Mouse (Mus musculus): ENCODE measurements around the gene Efna3. TPM values are rescaled to one million over a fixed set of nuclear protein-coding genes. Genes with fewer than 3 reads are reported as not detected.

The Efna3 gene
- polyA plus RNA-seq (2016; fragmentation: Nextera tagmentation; extraction: Ambion mirVana): 5.9 and 10.7 TPM in 2 replicates

DNA sequence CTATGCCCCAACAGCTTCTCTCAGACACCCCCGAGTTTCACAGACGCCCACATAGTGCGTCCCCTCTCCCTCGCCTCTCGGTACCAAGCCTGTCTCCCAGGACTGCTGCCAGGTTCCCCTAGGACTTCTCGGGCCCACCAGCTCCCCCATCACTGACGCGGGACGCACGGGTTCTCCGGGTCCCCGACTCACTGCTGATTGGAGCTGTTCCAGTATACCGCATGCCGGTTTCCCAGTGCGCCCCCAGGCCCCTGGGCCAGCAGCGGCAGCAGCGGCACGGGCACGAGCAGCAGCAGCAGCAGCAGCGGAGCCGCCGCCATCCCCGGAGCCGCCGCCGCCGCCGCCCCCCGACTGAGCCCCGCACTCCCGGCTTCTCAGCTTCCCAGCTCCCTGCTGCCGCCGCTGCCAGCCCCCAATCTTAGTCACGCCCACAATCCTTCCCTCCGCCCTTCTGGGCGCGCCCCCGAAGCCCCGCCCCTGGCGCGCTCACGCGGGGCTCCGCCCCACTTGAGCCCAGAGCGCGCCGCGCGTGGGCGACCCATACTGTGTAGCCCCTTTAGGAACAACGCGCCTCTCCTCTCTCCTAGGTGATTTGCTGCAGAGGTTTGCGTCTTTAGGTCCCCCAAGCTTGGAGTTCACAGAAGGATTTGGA lies at the start of gene Efna3:
Gene Efna3, minus strand, starts transcription at position 452 of the 652 bp plus-strand sequence.
- Histone ChIP-seq H3K36me3 (no peaks in the 10 kb centered on the region), H3K27ac (peak within 1 kb of the TSS; percentile 87), H3K9me3 (no peaks in the 10 kb centered on the region), H3K4me3 (peak within 1 kb of the TSS; percentile 71), H3K4me1 (replicated peaks) (peaks cover 67% of the 10 kb centered on the region), H3K27me3 (ENCODE audit: insufficient read depth, poor library complexity, severe bottlenecking) (peaks cover 77% of the 10 kb centered on the region)
- DNase-seq (ENCODE audit: low spot score): peak; percentile 80
- WGBS: under 1% methylated on average over 53 of the region's 53 CpGs

DNA sequence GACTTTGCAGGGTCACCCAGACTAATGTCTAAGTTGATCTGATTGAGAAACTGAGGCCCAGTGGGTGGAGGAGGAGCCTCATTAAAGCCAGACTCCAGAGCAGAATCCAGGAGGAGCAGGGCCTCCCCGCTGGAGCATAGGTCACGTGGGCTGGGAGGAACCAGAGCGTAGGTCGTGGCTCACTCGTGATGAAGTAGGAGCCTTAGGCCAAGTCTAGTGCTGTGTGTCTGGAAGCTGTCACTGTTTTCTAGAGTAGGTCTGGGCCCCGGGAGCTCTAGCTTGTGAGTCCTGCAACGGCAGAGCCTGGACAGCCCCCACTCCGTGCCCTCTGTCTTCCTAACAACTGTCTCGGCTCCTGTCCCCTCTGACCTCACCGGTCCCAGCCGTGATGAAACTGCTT lies 44.6 kb upstream of the Efna3 start:
- no peak for DNase-seq (ENCODE audit: low spot score)
- 64% methylated on average over 11 of the region's 11 CpGs for WGBS
- H3K27me3 ChIP-seq (ENCODE audit: insufficient read depth, poor library complexity, severe bottlenecking): peaks cover 16% of the 10 kb centered on the region
- no peak overlapping the region for H3K27ac ChIP-seq
- H3K9me3 ChIP-seq: no peaks in the 10 kb centered on the region
- no peaks in the 10 kb centered on the region for H3K36me3 ChIP-seq
- H3K4me3 ChIP-seq: no peak overlapping the region
- peaks cover 23% of the 10 kb centered on the region for H3K4me1 ChIP-seq (replicated peaks)

DNA sequence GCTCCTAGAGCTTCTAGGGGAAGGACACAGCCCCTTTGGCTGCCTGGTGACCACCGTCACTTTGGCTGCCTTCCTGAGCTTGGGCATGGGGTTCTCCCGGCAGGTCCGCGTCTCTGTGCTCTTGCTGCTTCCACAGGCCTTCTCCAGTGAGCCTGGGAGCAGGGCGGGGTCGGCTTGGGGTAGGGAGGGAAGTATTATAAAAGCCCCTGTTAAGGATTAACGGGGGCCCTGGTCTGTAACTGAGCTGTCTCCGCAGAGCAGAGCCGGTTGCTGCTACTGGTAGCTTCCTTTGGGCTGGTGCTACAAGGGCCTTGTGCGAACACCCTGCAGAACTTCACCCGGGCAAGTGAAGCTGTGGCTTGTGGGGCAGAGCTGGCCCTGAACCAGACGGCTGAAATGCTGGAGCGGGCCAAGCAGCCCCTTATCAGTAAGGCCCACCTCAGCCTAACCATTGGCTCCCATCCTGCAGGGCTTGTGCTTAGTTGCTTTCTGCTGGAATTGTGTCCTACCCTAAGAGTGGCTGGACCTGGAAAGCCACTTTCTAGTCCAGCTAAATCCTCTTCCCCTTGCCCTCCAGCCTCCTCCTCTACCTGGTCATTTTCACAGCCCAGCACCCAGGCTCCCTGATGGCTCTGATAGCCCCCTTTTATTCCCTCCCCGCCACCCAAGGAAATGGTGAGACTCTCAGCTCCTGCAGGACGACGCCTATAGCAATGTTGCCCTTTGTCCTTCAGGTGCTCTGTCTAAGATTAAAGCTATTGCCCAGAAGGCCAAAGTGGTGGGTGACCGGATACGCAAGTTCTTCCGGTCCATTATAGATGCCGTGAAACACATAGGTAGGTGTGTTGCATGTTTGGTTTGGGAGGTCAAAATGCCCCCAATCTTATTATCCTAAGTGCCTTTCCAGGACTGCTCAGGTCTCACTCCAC lies 43.0 kb upstream of the Efna3 start:
- Histone ChIP-seq H3K27me3 (ENCODE audit: insufficient read depth, poor library complexity, severe bottlenecking) (peaks cover 16% of the 10 kb centered on the region), H3K27ac (no peak overlapping the region), H3K4me1 (replicated peaks) (peaks cover 23% of the 10 kb centered on the region), H3K36me3 (no peaks in the 10 kb centered on the region), H3K9me3 (no peaks in the 10 kb centered on the region), H3K4me3 (no peak overlapping the region)
- no peak for DNase-seq (ENCODE audit: low spot score)
- WGBS: 78% methylated on average over 20 of the region's 20 CpGs

DNA sequence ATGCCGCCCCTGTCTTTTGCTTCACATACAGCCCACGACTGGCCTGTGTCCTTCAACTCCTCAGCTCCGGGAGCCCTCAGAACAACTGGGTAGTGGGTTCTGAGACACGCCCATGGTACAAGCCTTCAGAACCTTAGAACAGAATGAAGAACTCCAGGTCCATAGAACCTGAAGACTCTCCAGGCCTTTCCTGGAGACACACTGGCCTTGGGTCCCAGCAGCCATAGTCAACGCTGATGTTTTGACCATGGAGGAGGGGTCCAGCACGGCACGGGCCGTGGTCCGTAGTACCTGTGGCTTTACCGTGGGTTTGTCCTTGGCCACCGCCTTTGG lies 42.4 kb upstream of the Efna3 start, which contains the start of gene Dcst1:
Gene Dcst1, minus strand, starts transcription at position 101 of the 333 bp plus-strand sequence.
- Histone ChIP-seq H3K27ac (no peak within 1 kb of the TSS), H3K27me3 (ENCODE audit: insufficient read depth, poor library complexity, severe bottlenecking) (peaks cover 16% of the 10 kb centered on the region), H3K4me3 (no peak within 1 kb of the TSS), H3K4me1 (replicated peaks) (peaks cover 28% of the 10 kb centered on the region), H3K9me3 (no peaks in the 10 kb centered on the region), H3K36me3 (no peaks in the 10 kb centered on the region)
- no peak for DNase-seq (ENCODE audit: low spot score)
- 79% methylated on average over 11 of the region's 11 CpGs for WGBS

DNA sequence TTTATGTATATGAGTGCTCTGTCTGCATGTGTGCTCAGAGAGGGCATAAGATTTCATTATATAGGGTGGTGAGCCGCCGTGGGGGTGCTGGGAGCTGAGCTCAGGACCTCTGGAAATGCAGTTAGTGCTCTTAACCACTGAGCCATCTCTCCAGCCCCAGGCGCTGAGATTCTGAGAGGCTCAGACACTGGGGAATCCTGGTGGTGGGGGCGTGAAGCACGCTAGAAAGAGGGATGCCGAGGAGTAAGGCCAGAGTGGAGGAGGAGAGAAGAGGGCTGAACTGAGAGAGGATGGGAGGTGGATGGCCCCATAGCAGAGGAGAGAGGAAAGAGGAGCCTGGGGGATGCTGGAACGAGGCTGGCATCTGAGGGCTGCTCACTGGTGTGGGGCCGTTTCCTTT lies 41.9 kb upstream of the Efna3 start:
- Histone ChIP-seq H3K27me3 (ENCODE audit: insufficient read depth, poor library complexity, severe bottlenecking) (peaks cover 16% of the 10 kb centered on the region), H3K4me1 (replicated peaks) (peaks cover 33% of the 10 kb centered on the region), H3K4me3 (no peak overlapping the region), H3K9me3 (no peaks in the 10 kb centered on the region), H3K27ac (no peak overlapping the region), H3K36me3 (no peaks in the 10 kb centered on the region)
- WGBS: 54% methylated on average over 8 of the region's 8 CpGs
- DNase-seq (ENCODE audit: low spot score): no peak

DNA sequence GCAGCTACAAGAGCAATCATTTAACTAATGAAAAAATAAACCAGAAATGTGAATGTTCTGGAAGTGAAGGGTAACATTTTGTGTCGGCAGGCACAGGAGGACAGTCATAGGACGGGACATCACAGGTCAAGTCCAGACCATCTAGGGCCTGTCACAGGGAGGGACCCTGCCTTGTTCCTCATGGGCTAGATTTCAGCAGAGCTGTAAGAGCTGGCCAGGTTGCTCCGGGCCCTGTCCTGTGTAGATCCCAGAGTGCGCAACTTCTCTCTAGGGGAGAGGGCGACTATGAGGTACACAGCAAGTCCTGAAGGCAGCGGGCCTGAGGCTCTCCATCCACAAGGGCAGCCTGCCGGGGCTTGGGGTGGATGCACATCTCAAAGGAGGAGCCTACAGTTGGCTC lies 38.9 kb upstream of the Efna3 start, which contains the start of gene Dcst2:
Gene Dcst2, plus strand, starts transcription at position 301 of the 400 bp plus-strand sequence.
- no peak for DNase-seq (ENCODE audit: low spot score)
- no peak within 1 kb of the TSS for H3K27ac ChIP-seq
- no peaks in the 10 kb centered on the region for H3K9me3 ChIP-seq
- 87% methylated on average over 7 of the region's 7 CpGs for WGBS
- H3K4me1 ChIP-seq (replicated peaks): peaks cover 27% of the 10 kb centered on the region
- H3K4me3 ChIP-seq: no peak within 1 kb of the TSS
- H3K36me3 ChIP-seq: no peaks in the 10 kb centered on the region
- H3K27me3 ChIP-seq (ENCODE audit: insufficient read depth, poor library complexity, severe bottlenecking): peaks cover 16% of the 10 kb centered on the region

DNA sequence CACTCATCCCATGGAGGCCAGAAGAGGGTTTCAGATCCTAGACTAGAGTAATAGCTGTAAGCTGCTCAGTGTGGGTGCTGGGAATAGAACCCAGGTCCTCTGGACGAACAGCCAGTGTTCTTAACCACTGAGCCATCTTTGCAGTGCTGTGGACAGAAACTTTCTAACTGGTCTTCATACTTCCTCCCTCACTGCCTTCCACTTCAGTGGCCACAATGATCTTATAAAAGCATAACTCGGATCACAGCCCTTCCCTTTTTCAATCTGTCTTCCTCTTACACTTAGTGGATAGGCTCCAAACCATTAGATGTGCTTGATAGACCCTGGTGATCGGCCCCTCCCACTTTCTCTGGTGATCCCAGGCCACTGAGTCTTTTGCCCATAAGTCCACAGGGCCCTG lies 37.5 kb upstream of the Efna3 start:
- DNase-seq (ENCODE audit: low spot score): no peak
- Histone ChIP-seq H3K9me3 (no peaks in the 10 kb centered on the region), H3K27ac (peak overlapping the region; percentile 59), H3K4me1 (replicated peaks) (peaks cover 23% of the 10 kb centered on the region), H3K4me3 (no peak overlapping the region), H3K27me3 (ENCODE audit: insufficient read depth, poor library complexity, severe bottlenecking) (peaks cover 16% of the 10 kb centered on the region; the same call in 1 of the 2 replicates), H3K36me3 (no peaks in the 10 kb centered on the region)
- WGBS: 81% methylated on average over 3 of the region's 3 CpGs

DNA sequence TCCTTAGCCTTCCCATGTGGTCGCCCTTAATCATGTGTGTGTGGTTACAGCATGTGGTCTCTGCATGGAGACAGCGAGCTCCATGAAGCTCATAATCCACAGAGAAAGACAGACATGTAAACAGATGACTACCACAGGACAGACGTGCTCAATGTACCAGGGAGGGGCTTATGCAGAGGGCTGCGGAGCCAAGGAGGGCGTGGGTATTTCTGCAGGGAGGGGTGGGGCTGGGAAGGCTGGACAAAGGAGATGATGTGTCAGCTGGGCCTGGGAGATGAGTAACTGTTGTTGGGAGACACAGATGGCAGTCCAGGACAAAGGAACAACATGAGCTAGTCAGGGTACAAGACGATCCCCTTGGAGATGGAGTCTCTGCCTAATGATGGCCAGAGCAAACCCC lies 36.9 kb upstream of the Efna3 start:
- Histone ChIP-seq H3K27me3 (ENCODE audit: insufficient read depth, poor library complexity, severe bottlenecking) (peaks cover 17% of the 10 kb centered on the region; the same call in 1 of the 2 replicates), H3K9me3 (no peaks in the 10 kb centered on the region), H3K27ac (peak overlapping the region; percentile 59; the same call in 1 of the 2 replicates), H3K36me3 (no peaks in the 10 kb centered on the region), H3K4me3 (no peak overlapping the region), H3K4me1 (replicated peaks) (peaks cover 22% of the 10 kb centered on the region)
- 66% methylated on average over 6 of the region's 6 CpGs for WGBS
- DNase-seq (ENCODE audit: low spot score): no peak

DNA sequence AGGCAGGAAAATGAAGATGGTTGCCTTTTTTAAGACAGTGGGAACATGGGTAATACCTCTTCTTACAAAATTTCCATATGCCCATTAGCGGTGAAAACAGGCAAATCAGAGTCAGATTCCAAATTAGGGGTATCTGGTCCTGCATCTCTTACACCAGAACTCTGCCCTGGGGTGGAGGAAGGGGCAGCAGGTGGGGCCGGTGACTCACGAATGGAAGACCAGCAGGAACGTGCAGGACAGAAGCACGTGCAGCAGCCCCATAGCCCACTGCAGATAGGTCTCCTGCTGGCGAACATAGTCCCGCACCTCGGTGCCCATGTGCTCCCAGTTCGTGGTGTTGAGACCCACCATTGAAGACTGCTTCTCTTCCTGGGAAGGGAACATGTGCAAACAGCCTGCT lies 33.3 kb upstream of the Efna3 start:
- peaks cover 44% of the 10 kb centered on the region for H3K27me3 ChIP-seq (ENCODE audit: insufficient read depth, poor library complexity, severe bottlenecking)
- H3K9me3 ChIP-seq: no peaks in the 10 kb centered on the region
- no peak overlapping the region for H3K4me3 ChIP-seq
- no peak overlapping the region for H3K27ac ChIP-seq
- peaks cover 36% of the 10 kb centered on the region for H3K4me1 ChIP-seq (replicated peaks)
- 71% methylated on average over 9 of the region's 9 CpGs for WGBS
- no peaks in the 10 kb centered on the region for H3K36me3 ChIP-seq
- DNase-seq (ENCODE audit: low spot score): no peak

DNA sequence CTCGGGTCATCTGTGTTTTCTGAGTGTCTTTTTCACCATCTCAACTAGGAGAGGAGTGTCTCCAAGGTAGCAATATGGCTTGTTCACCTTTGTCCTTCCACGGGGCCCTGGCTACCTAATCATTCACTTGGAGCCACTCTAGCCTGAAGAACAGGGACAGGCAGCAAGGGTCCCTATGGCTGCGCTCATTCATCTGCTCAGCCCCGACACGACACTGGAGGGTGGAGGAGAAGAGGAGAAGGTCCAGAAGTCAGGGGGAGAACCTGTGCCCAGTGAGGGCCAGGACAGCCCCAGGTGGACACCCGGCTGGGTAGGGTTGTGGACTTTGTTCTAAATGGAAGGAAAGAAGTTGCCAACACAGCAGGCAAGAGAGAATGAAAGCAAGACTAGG lies 32.7 kb upstream of the Efna3 start:
- H3K27me3 ChIP-seq (ENCODE audit: insufficient read depth, poor library complexity, severe bottlenecking): peaks cover 49% of the 10 kb centered on the region
- no peaks in the 10 kb centered on the region for H3K36me3 ChIP-seq
- DNase-seq (ENCODE audit: low spot score): no peak
- WGBS: 78% methylated on average over 6 of the region's 6 CpGs
- peaks cover 37% of the 10 kb centered on the region for H3K4me1 ChIP-seq (replicated peaks)
- H3K9me3 ChIP-seq: no peaks in the 10 kb centered on the region
- no peak overlapping the region; the same call in 1 of the 2 replicates for H3K27ac ChIP-seq
- H3K4me3 ChIP-seq: 0 out of 2 replicates have a peak overlapping the region, but pooled peaks have one; percentile 6

DNA sequence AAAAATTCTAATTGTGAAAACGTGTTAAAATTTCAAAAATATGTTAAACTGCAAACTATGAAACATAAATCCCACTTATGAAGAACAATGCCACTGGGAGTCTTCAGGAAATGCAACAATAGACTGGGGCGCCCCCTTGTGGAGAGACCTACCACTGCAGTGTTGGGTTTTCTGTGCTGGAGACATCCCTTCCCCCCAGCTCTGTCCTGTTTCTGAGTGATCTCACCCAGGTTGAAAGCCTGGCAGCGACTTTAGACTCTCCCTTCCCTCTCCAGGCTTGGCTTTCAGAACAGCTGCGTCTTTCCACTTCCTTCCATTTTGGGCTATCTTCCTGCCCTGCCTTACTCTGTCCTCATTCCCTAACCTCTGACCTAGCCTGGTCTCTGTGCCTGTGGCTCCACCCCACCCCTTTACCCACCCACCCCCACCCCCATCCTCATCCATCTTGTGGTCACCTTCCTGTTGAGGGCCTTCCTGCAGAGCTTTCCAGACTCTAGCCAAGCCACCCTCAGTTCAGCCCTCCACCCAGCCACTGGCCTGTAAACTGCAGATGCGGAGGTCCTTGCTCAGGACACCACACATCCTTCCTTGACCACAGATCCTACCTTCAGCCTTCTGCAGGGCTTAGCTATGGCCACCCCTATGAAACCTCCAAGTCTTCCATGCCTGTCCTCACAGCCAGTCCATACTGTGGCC lies 32.2 kb upstream of the Efna3 start:
- Histone ChIP-seq H3K4me3 (0 out of 2 replicates have a peak overlapping the region, but pooled peaks have one; percentile 6), H3K4me1 (replicated peaks) (peaks cover 38% of the 10 kb centered on the region), H3K36me3 (no peaks in the 10 kb centered on the region), H3K27me3 (ENCODE audit: insufficient read depth, poor library complexity, severe bottlenecking) (peaks cover 55% of the 10 kb centered on the region), H3K9me3 (no peaks in the 10 kb centered on the region), H3K27ac (no peak overlapping the region; the same call in 1 of the 2 replicates)
- 19% methylated on average over 5 of the region's 5 CpGs for WGBS
- peak; percentile 87 for DNase-seq (ENCODE audit: low spot score)

DNA sequence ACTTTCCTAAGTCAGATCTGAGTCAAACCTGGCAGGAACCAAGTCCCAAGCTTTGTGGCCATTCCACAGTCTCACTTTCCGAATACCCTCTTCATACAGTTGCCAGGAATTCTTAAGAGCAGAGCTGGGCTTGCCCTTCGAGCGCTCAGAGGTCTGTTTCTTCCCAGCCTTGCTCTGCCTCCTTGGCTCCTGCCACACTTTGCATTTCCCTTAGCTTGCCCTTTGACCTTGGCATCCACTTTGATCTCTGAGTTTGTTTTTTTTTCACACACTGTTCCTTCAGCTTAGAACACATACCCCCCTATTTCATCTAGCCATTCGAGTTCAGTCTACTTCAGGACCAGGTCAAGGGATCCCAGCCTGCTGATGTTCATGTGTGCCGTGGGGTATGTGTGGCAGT lies 28.5 kb upstream of the Efna3 start:
- DNase-seq (ENCODE audit: low spot score): no peak
- H3K4me3 ChIP-seq: no peak overlapping the region
- H3K27ac ChIP-seq: no peak overlapping the region
- 51% methylated on average over 5 of the region's 5 CpGs for WGBS
- peaks cover 75% of the 10 kb centered on the region for H3K27me3 ChIP-seq (ENCODE audit: insufficient read depth, poor library complexity, severe bottlenecking)
- 0 out of 2 replicates have a peak, but pooled peaks cover 8% of the 10 kb centered on the region for H3K36me3 ChIP-seq
- H3K4me1 ChIP-seq (replicated peaks): peaks cover 55% of the 10 kb centered on the region
- no peaks in the 10 kb centered on the region for H3K9me3 ChIP-seq
